Mouse (Mus musculus) retina, adult 2 months (tissue): ENCODE measurements around the gene Olfr193.
"Not testable (repeated sequence)": the region's sequence is repeated elsewhere in the genome, so short reads cannot be mapped to it uniquely, and the experiment has no call there.

Experiments used
- DNase-seq: peaks from one replicate; pipeline ENCODE4 v3.0.0-alpha.2; 2012; ENCODE audit warnings: low read depth, low spot score

Gene Olfr193

DNA sequence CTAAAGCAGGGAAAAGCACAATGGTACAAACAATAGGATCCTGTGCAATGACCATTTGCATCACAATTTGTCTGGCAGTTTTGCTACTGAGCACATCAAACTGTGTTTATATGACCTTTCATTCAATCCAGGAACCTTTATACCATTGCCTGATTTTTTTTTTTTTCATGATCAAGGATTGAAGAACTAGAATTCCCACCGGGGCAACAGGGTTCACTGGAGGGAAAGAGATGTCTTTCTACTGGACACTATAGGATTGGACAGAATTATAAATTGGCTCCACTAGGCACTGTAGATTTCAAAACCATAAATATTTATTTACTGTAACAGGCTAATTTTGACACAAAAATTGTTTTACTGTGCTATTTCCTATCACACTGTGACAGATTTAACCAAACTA is at the start of gene Olfr193:
Gene Olfr193 (minus strand): TSS at position 101 of the 400 bp plus-strand sequence.
- DNase-seq = no peak

DNA sequence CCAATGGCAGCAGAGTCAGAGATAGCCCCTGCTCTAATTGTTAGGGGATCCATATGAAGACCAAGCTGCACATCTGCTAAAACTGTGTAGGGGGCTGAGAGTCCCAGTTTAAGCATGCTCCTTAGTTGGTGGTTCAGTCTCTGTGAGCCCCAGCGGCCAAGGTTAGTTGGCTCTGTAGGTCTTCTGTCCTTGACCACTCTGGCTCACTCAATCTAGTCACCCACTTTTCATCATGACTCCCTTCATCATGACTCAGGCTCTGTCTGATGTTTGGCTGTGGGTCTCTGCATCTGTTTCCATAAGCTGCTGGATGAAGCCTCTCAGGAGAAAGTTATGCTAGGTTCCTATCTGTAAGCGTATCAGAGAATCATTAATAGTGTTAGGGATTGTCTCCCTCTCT is 40.3 kb upstream of the Olfr193 start:
- no peak for DNase-seq

DNA sequence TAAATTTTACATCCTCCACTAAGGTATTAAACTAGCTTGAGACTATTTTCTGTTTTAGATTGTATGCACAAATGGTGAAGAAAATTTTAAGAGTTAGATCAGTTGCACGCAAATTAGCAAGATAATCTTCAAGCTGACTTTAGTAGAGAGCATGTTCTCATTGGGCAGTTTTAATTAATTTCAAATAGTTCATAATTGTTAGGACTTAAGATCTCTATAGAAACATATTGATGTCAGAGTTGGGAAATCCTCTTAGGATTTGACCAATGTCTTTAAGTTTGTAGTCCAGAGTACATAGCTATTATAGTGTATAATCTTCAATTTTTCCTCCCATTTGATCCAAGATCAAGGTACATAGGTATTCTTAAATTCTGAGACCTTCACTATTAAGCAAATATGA is 35.1 kb upstream of the Olfr193 start, which contains the start of gene Olfr195:
Gene Olfr195 (plus strand): TSS at position 301 of the 400 bp plus-strand sequence.
- no peak for DNase-seq

DNA sequence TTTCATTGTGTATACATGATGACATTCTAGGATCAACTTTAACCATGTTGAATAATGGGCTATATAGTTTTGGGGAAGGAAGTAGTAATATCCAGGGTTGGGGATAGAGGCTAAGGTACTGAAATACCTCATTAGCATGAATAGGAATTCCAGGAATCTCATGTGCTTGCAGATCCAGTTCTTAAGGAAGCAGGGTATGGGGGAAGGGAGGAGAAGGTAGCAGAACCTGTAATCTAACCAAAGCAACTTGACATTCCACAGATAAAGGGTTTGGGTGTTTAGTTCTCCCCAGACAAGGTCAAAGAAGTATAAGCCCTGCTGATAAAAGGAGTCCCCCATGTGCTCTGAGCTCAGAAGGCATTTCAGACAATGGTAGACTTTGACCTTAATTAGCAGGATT is 29.4 kb upstream of the Olfr193 start:
- no peak for DNase-seq

DNA sequence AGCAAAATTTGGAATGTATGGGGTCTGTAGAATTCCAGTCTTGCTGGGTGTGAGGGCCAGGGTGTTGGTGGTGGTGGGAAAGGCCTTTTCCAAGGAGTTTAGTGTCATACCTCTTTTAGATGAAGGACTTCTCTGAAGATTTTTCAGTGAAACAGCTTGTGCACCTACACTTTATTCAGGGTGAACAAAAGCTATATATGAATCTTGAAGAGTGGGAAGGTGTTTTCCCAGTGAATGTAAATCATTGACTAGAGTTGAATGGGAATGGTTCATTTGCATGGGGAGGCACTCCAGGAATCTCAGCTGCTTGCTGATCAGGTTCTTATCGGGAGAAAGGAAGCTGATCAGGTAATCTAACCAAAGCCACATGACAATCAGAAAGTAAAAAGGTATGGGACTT is 19.1 kb upstream of the Olfr193 start:
- no peak for DNase-seq

- DNase-seq = no peak
These were observed 9.3 kb upstream of the Olfr193 start, which contains the start of gene Olfr194 for GRCm38 (mm10) chr16:59120969-59121368. Gene Olfr194, minus strand, starts transcription at chr16:59121069.

DNA sequence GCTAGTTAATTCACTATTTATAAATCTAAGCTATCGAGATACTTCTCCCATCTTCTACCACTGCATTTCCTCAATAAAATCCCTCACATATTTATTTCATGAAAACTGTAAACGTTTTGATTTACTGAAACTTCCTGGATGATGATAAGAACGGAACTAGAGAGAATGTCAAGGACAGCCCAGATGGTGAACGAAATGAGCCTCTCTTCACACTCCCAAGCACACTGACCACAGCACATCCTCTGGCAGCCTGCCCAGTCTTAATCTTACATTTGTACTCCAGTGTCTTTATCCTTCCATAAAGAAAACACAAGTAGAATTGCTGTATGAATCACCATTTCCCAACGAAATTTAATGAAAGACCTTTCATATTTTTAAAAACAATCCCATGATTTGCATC is 3.2 kb downstream of the Olfr193 start:
- not testable (repeated sequence) for DNase-seq

DNA sequence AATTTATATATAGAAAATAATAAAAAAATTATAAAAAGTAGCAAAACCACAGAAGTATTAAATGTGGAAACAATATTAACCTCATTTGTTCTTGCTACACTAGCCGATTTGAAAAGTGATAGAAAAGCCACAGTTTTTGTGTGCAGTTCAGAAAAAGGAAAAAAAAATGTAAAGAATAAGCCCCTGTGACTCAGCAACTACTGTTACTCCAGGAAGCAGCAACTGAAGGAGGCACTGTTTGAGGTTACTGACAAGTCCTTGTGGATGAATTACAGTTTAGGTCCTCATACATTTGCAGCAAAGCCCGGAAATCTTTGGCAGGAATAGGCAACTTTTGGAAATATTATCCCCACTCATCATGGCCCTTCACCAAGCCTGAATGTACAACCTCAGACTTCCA is 6.4 kb downstream of the Olfr193 start:
- no peak for DNase-seq

DNA sequence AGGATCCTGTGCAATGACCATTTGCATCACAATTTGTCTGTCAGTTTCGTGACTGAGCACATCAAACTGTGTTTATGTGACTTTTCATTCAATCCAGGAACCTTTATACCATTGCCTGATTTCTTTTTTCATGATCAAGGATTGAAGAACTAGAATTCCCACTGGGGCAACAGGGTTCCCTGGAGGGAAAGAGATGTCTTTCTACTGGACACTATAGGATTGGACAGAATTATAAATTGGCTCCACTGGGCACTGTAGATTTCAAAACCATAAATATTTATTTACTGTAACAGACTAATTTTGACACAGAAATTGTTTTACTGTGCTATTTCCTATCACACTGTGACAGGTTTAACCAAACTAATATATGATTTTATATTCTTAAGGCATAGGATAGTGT is 22.0 kb downstream of the Olfr193 start, which contains the start of gene Olfr191:
Gene Olfr191 (minus strand): TSS at position 101 of the 400 bp plus-strand sequence.
- DNase-seq = not testable (repeated sequence)

GRCm38 (mm10) chr16:59081113-59081512 is 30.6 kb downstream of the Olfr193 start:
- DNase-seq = not testable (repeated sequence)

- DNase-seq = no peak
These were observed 33.8 kb downstream of the Olfr193 start, which contains the start of gene Olfr190 for GRCm38 (mm10) chr16:59077905-59078304. Gene Olfr190, minus strand, starts transcription at chr16:59078005.

GRCm38 (mm10) chr16:59073520-59073919 is 38.2 kb downstream of the Olfr193 start:
- no peak for DNase-seq

DNA sequence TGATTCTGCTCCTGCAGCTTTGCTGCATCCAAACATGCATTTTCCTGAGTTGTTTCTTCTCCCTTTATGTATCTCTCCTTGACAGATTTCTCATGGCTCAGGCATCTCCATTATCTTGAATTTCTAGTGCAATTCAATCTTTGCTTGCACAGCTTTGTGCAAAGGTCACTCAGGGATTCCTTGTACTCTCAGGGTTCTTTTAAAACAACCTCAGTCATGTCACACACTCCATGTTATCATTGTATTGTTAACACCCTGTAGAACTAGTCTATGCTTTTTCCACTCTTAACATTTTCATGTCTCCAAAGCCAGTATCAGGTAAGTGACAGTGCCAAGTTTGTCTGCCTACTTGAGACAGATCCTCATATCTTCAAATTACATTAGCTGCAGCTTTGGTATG is 39.9 kb downstream of the Olfr193 start:
- no peak for DNase-seq

DNA sequence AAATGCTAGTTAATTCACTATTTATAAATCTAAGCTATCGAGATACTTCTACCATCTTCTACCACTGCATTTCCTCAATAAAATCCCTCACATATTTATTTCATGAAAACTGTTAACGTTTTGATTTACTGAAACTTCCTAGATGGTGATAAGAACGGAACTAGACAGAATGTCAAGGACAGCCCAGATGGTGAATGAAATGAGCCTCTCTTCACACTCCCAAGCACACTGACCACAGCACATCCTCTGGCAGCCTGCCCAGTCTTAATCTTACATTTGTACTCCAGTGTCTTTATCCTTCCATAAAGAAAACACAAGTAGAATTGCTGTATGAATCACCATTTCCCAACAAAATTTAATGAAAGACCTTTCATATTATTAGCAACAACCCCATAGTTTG is 49.3 kb downstream of the Olfr193 start:
- not testable (repeated sequence) for DNase-seq
